Comparison of ENCODE assay signal across 10 mouse cellular contexts in genomic region chr7:121936861-121937630, GRCm38 (mm10). TPM values are rescaled to one million over a fixed set of nuclear protein-coding genes. Genes with fewer than 3 reads are reported as not detected.
DNase-seq lines count a peak whose midpoint lies in the region; ATAC-seq and TF ChIP-seq lines count a peak whose summit lies in the region.
"Had no signal": no experiment of that assay in that cellular context is flagged by ENCODE, and none has a peak within 500 bp of the region (broad histone marks: within the 10 kb centered on the region; RNA-seq: fewer than 3 reads in every experiment).

No protein-coding gene starts in this region.

- no peak overlapping the region for H3K4me3 ChIP-seq in heart, postnatal 0 days (ENCODE audit: low read depth, low read length)
- no peak overlapping the region for H3K4me3 ChIP-seq in midbrain, embryonic 13.5 days (replicated peaks)
- H3K4me3 ChIP-seq in midbrain, embryonic 11.5 days (ENCODE audit: low read depth, low read length) = no peak overlapping the region
- no peak overlapping the region for H3K4me3 ChIP-seq in cerebellum, adult 2 months (replicated peaks; ENCODE audit: insufficient read depth, low read depth, low read length)
- no peak overlapping the region for H3K4me3 ChIP-seq in forebrain, postnatal 0 days (ENCODE audit: low read depth, low read length)

- intact Hi-C loops in heart, postnatal 36 days (cut with DNase I) = no loop called here

- peaks cover 11% of the 10 kb centered on the region for H3K36me3 ChIP-seq in heart, postnatal 0 days (replicated peaks; ENCODE audit: control insufficient read depth, insufficient read depth, low read length)
- H3K36me3 ChIP-seq in midbrain, embryonic 13.5 days = peaks cover 22% of the 10 kb centered on the region
- H3K36me3 ChIP-seq in midbrain, embryonic 11.5 days (ENCODE audit: control insufficient read depth, insufficient read depth, low read length) = no peaks in the 10 kb centered on the region
- peaks cover 4% of the 10 kb centered on the region; the same call in 1 of the 2 replicates for H3K36me3 ChIP-seq in forebrain, postnatal 0 days (ENCODE audit: insufficient read depth)

- no peak for TF ChIP-seq POLR2A in cerebellum, adult 2 months (IDR thresholded peaks at IDR 0.05; ENCODE audit: borderline replicate concordance, insufficient read depth, low read length)

- TF ChIP-seq CTCF in heart, postnatal 0 days (IDR thresholded peaks at IDR 0.05; ENCODE audit: low read depth) = no peak
- TF ChIP-seq CTCF in cerebellum, adult 2 months (IDR thresholded peaks at IDR 0.05; ENCODE audit: borderline replicate concordance, insufficient read depth, low read depth, low read length) = no peak
- TF ChIP-seq CTCF in forebrain, postnatal 0 days (IDR thresholded peaks at IDR 0.05; ENCODE audit: low read depth) = no peak

- DNase-seq in heart, postnatal 0 days (ENCODE audit: low spot score) = no peak
- DNase-seq in heart, postnatal 36 days = no peak
- DNase-seq in midbrain, embryonic 11.5 days (ENCODE audit: low spot score, missing footprints) = no peak
- peak; percentile 87 to 93 for DNase-seq in cerebellum, adult 2 months
- no peak for DNase-seq in forebrain, postnatal 0 days
- DNase-seq in natural killer cell, adult 2 months (ENCODE audit: low spot score in 2 of 2) = no peak
- no peak for DNase-seq in adrenal gland, adult (ENCODE audit: inconsistent age in 2 of 2, low spot score in 1 of 2)
- DNase-seq: thymus, postnatal 4 days had no signal

- no peak overlapping the region for H3K9ac ChIP-seq in heart, postnatal 0 days (replicated peaks; ENCODE audit: low read depth, low read length)
- 0 out of 2 replicates have a peak overlapping the region, but pooled peaks have one; percentile 26 for H3K9ac ChIP-seq in midbrain, embryonic 13.5 days (replicated peaks)
- no peak overlapping the region for H3K9ac ChIP-seq in midbrain, embryonic 11.5 days (ENCODE audit: low read length)
- H3K9ac ChIP-seq in forebrain, postnatal 0 days = no peak overlapping the region

- no peak for TF ChIP-seq EP300 in heart, postnatal 0 days (IDR thresholded peaks at IDR 0.05; ENCODE audit: low read depth)

- H3K4me1 ChIP-seq in heart, postnatal 0 days (ENCODE audit: control insufficient read depth, insufficient read depth) = peaks cover 13% of the 10 kb centered on the region
- peaks cover 26% of the 10 kb centered on the region for H3K4me1 ChIP-seq in midbrain, embryonic 13.5 days (replicated peaks)
- no peaks in the 10 kb centered on the region for H3K4me1 ChIP-seq in midbrain, embryonic 11.5 days (ENCODE audit: control insufficient read depth, insufficient read depth, low read length)
- H3K4me1 ChIP-seq in cerebellum, adult 2 months (ENCODE audit: control insufficient read depth, insufficient read depth, low read length) = peaks cover 85% of the 10 kb centered on the region
- H3K4me1 ChIP-seq in forebrain, postnatal 0 days (ENCODE audit: insufficient read depth) = no peaks in the 10 kb centered on the region

- peak; percentile 60; the same call in 1 of the 2 replicates for ATAC-seq in heart, postnatal 0 days (ENCODE audit: insufficient read depth, low read depth)
- ATAC-seq in midbrain, embryonic 13.5 days = no peak
- no peak for ATAC-seq in midbrain, embryonic 11.5 days (ENCODE audit: low FRiP score)
- ATAC-seq in forebrain, postnatal 0 days = peak; percentile 40; the same call in 1 of the 2 replicates
- ATAC-seq: activated CD4-positive, CD25-positive, alpha-beta regulatory T cell, adult 4 months had no signal

- H3K4me2 ChIP-seq in heart, postnatal 0 days (ENCODE audit: low read depth, low read length) = no peak overlapping the region
- H3K4me2 ChIP-seq in midbrain, embryonic 13.5 days (replicated peaks) = no peak overlapping the region
- no peak overlapping the region for H3K4me2 ChIP-seq in midbrain, embryonic 11.5 days
- H3K4me2 ChIP-seq in forebrain, postnatal 0 days (ENCODE audit: low read depth) = no peak overlapping the region

- H3K9me3 ChIP-seq in heart, postnatal 0 days (replicated peaks; ENCODE audit: control insufficient read depth, low read length) = no peaks in the 10 kb centered on the region
- no peaks in the 10 kb centered on the region for H3K9me3 ChIP-seq in midbrain, embryonic 13.5 days
- H3K9me3 ChIP-seq in midbrain, embryonic 11.5 days (ENCODE audit: control insufficient read depth, low read length) = no peaks in the 10 kb centered on the region
- no peaks in the 10 kb centered on the region for H3K9me3 ChIP-seq in forebrain, postnatal 0 days (ENCODE audit: low read length)

- WGBS in heart, postnatal 0 days = 34% methylated on average over 14 of the region's 14 CpGs
- WGBS in midbrain, embryonic 13.5 days = 76% methylated on average over 14 of the region's 14 CpGs
- WGBS in midbrain, embryonic 11.5 days = 81% methylated on average over 14 of the region's 14 CpGs
- 13% methylated on average over 14 of the region's 14 CpGs for WGBS in cerebellum, adult 2 months
- 52% methylated on average over 14 of the region's 14 CpGs for WGBS in forebrain, postnatal 0 days

- no peaks in the 10 kb centered on the region for H3K27me3 ChIP-seq in heart, postnatal 0 days (ENCODE audit: control insufficient read depth, insufficient read depth, low read length)
- no peaks in the 10 kb centered on the region for H3K27me3 ChIP-seq in midbrain, embryonic 13.5 days
- no peaks in the 10 kb centered on the region for H3K27me3 ChIP-seq in midbrain, embryonic 11.5 days (ENCODE audit: control insufficient read depth, insufficient read depth, low read length)
- no peaks in the 10 kb centered on the region for H3K27me3 ChIP-seq in cerebellum, adult 2 months (ENCODE audit: control insufficient read depth, insufficient read depth, low read length)
- H3K27me3 ChIP-seq in forebrain, postnatal 0 days (ENCODE audit: insufficient read depth, low read length) = no peaks in the 10 kb centered on the region

- no peak overlapping the region for H3K27ac ChIP-seq in heart, postnatal 0 days (ENCODE audit: low read depth)
- no peak overlapping the region for H3K27ac ChIP-seq in midbrain, embryonic 13.5 days
- H3K27ac ChIP-seq in midbrain, embryonic 11.5 days (ENCODE audit: low read depth, low read length) = no peak overlapping the region
- H3K27ac ChIP-seq in cerebellum, adult 2 months (ENCODE audit: insufficient read depth, low read length) = peak overlapping the region; percentile 87
- 0 out of 2 replicates have a peak overlapping the region, but pooled peaks have one; percentile 29 for H3K27ac ChIP-seq in forebrain, postnatal 0 days (ENCODE audit: low read depth, low read length)

RNA-seq across cellular contexts. Expression of gene Cog7, which starts 44.5 kb away (rescaled TPM):
- total RNA-seq in heart, postnatal 0 days (2014; rRNA removed; ENCODE audit: low replicate concordance) = 19.3 and 20.4 TPM in 2 replicates
- 10.5 and 12.4 TPM in 2 replicates for polyA plus RNA-seq in heart, postnatal 0 days (2015; fragmentation: Nextera tagmentation; extraction: Ambion mirVana)
- total RNA-seq in heart, postnatal 36 days (2021) = 10 to 100 TPM; 17.2 to 17.5 TPM
- polyA plus RNA-seq in midbrain, embryonic 13.5 days (2015; fragmentation: Nextera tagmentation; extraction: Ambion mirVana) = 20.6 TPM in 2 replicates
- 14.5 and 19.1 TPM in 2 replicates for polyA plus RNA-seq in midbrain, embryonic 11.5 days (2014; fragmentation: Nextera tagmentation; extraction: Ambion mirVana)
- 32.3 and 32.6 TPM in 2 replicates for polyA plus RNA-seq in cerebellum, adult 2 months (2012; rRNA removed)
- total RNA-seq in forebrain, postnatal 0 days (2014; rRNA removed) = 23.4 and 32.5 TPM in 2 replicates
- 7.9 and 24.7 TPM in 2 replicates for polyA plus RNA-seq in forebrain, postnatal 0 days (2015; fragmentation: Nextera tagmentation; extraction: Ambion mirVana)

Comparison
In these comparisons a context has a peak if more than half of its experiments do, and no peak if none do; other contexts are left out.
1. ATAC-seq: peak in heart, postnatal 0 days (single experiment) and forebrain, postnatal 0 days (single experiment); none in midbrain, embryonic 13.5 days (single experiment) and midbrain, embryonic 11.5 days (single experiment).
2. DNase-seq: peak in cerebellum, adult 2 months (2 of 2); none in heart, postnatal 0 days (single experiment), heart, postnatal 36 days (0 of 2), midbrain, embryonic 11.5 days (single experiment), forebrain, postnatal 0 days (single experiment), natural killer cell, adult 2 months (0 of 2) and adrenal gland, adult (0 of 2).
3. H3K27ac ChIP-seq: peak in cerebellum, adult 2 months (single experiment) and forebrain, postnatal 0 days (single experiment); none in heart, postnatal 0 days (single experiment), midbrain, embryonic 13.5 days (single experiment) and midbrain, embryonic 11.5 days (single experiment).